Mouse (Mus musculus): ENCODE results near the gene 4932414N04Rik. TPM values are rescaled to one million over a fixed set of nuclear protein-coding genes. Genes with fewer than 3 reads are reported as not detected.
"Not testable (repeated sequence)": the region's sequence is repeated elsewhere in the genome, so short reads cannot be mapped to it uniquely, and the experiment has no call there.

The 4932414N04Rik gene
- polyA plus RNA-seq, 1 experiment from 2014 or later: not detected

- Histone ChIP-seq H3K27me3 (ENCODE audit: control insufficient read depth, insufficient read depth, low read length) (no peaks in the 10 kb centered on the region), H3K27ac (replicated peaks in 1 of 2; ENCODE audit: control insufficient read depth in 1 of 2, insufficient read depth in 1 of 2, low read depth in 2 of 2, low read length in 2 of 2) (no peak overlapping the region), H3K4me1 (ENCODE audit: control insufficient read depth in 2 of 2, insufficient read depth in 2 of 2, low read length in 2 of 2) (no peaks in the 10 kb centered on the region), H3K4me2 (ENCODE audit: low read length) (no peak overlapping the region), H3K9me3 (ENCODE audit: control insufficient read depth, low read length) (no peaks in the 10 kb centered on the region), H3K9ac (ENCODE audit: low read length) (no peak overlapping the region), H3K36me3 (ENCODE audit: control insufficient read depth, insufficient read depth, low read length) (no peaks in the 10 kb centered on the region), H3K4me3 (ENCODE audit: control insufficient read depth in 1 of 2, insufficient read depth in 1 of 2, low read depth in 1 of 2, low read length in 2 of 2) (no peak overlapping the region)
- no peak for ATAC-seq (ENCODE audit: insufficient number of reproducible peaks, insufficient read depth, low FRiP score, low read depth)
- WGBS: 75% methylated on average over 6 of the region's 6 CpGs
Measured at GRCm38 (mm10) chr2:68767186-68767890, 111.1 kb downstream of the 4932414N04Rik start.

GRCm38 (mm10) chr2:68782268-68783132, 126.2 kb downstream of the 4932414N04Rik start:
- Histone ChIP-seq H3K9ac (ENCODE audit: low read length) (peak overlapping the region; percentile 54), H3K27me3 (ENCODE audit: control insufficient read depth, insufficient read depth, low read length) (no peaks in the 10 kb centered on the region), H3K4me3 (ENCODE audit: control insufficient read depth in 1 of 2, insufficient read depth in 1 of 2, low read depth in 1 of 2, low read length in 2 of 2) (peak overlapping the region; percentile 38 to 41), H3K27ac (replicated peaks in 1 of 2; ENCODE audit: control insufficient read depth in 1 of 2, insufficient read depth in 1 of 2, low read depth in 2 of 2, low read length in 2 of 2) (peak overlapping the region; percentile 67 to 85), H3K9me3 (ENCODE audit: control insufficient read depth, low read length) (no peaks in the 10 kb centered on the region), H3K4me2 (ENCODE audit: low read length) (peak overlapping the region; percentile 72), H3K36me3 (ENCODE audit: control insufficient read depth, insufficient read depth, low read length) (no peaks in the 10 kb centered on the region), H3K4me1 (ENCODE audit: control insufficient read depth in 2 of 2, insufficient read depth in 2 of 2, low read length in 2 of 2) (peaks cover 12 to 20% of the 10 kb centered on the region in 2 experiments)
- peak; percentile 55; the same call in 1 of the 2 replicates for ATAC-seq (ENCODE audit: insufficient number of reproducible peaks, insufficient read depth, low FRiP score, low read depth)
- 13% methylated on average over 16 of the region's 16 CpGs for WGBS

GRCm38 (mm10) chr2:68783664-68784063, 127.4 kb downstream of the 4932414N04Rik start:
- not testable (repeated sequence) for H3K4me2 ChIP-seq (ENCODE audit: low read length); ATAC-seq (ENCODE audit: insufficient number of reproducible peaks, insufficient read depth, low FRiP score, low read depth); H3K4me3 ChIP-seq (ENCODE audit: control insufficient read depth in 1 of 2, insufficient read depth in 1 of 2, low read depth in 1 of 2, low read length in 2 of 2); H3K9ac ChIP-seq (ENCODE audit: low read length); H3K36me3 ChIP-seq (ENCODE audit: control insufficient read depth, insufficient read depth, low read length); H3K9me3 ChIP-seq (ENCODE audit: control insufficient read depth, low read length); H3K27ac ChIP-seq (replicated peaks in 1 of 2; ENCODE audit: control insufficient read depth in 1 of 2, insufficient read depth in 1 of 2, low read depth in 2 of 2, low read length in 2 of 2); H3K27me3 ChIP-seq (ENCODE audit: control insufficient read depth, insufficient read depth, low read length)
- WGBS: 93% methylated on average over 8 of the region's 8 CpGs
- H3K4me1 ChIP-seq (ENCODE audit: control insufficient read depth in 2 of 2, insufficient read depth in 2 of 2, low read length in 2 of 2): peaks cover 15 to 25% of the 10 kb centered on the region in 2 experiments

- WGBS: 35% methylated on average over 5 of the region's 5 CpGs
- H3K9ac ChIP-seq (ENCODE audit: low read length): no peak overlapping the region
- no peak for ATAC-seq (ENCODE audit: insufficient number of reproducible peaks, insufficient read depth, low FRiP score, low read depth)
- no peaks in the 10 kb centered on the region for H3K9me3 ChIP-seq (ENCODE audit: control insufficient read depth, low read length)
- H3K27me3 ChIP-seq (ENCODE audit: control insufficient read depth, insufficient read depth, low read length): no peaks in the 10 kb centered on the region
- H3K4me3 ChIP-seq (ENCODE audit: control insufficient read depth in 1 of 2, insufficient read depth in 1 of 2, low read depth in 1 of 2, low read length in 2 of 2): no peak overlapping the region
- no peak overlapping the region for H3K4me2 ChIP-seq (ENCODE audit: low read length)
- H3K4me1 ChIP-seq (ENCODE audit: control insufficient read depth in 2 of 2, insufficient read depth in 2 of 2, low read length in 2 of 2): peaks cover 15 to 29% of the 10 kb centered on the region in 2 experiments
- H3K27ac ChIP-seq (replicated peaks in 1 of 2; ENCODE audit: control insufficient read depth in 1 of 2, insufficient read depth in 1 of 2, low read depth in 2 of 2, low read length in 2 of 2): no peak overlapping the region
- no peaks in the 10 kb centered on the region for H3K36me3 ChIP-seq (ENCODE audit: control insufficient read depth, insufficient read depth, low read length)
Measured at GRCm38 (mm10) chr2:68784710-68785427, 128.6 kb downstream of the 4932414N04Rik start.

GRCm38 (mm10) chr2:68787161-68787675, 130.9 kb downstream of the 4932414N04Rik start:
- Histone ChIP-seq H3K27me3 (ENCODE audit: control insufficient read depth, insufficient read depth, low read length) (no peaks in the 10 kb centered on the region), H3K4me1 (ENCODE audit: control insufficient read depth in 2 of 2, insufficient read depth in 2 of 2, low read length in 2 of 2) (peaks cover 13 to 29% of the 10 kb centered on the region in 2 experiments), H3K36me3 (ENCODE audit: control insufficient read depth, insufficient read depth, low read length) (no peaks in the 10 kb centered on the region), H3K27ac (replicated peaks in 1 of 2; ENCODE audit: control insufficient read depth in 1 of 2, insufficient read depth in 1 of 2, low read depth in 2 of 2, low read length in 2 of 2) (peak overlapping the region; percentile 46 to 67), H3K9me3 (ENCODE audit: control insufficient read depth, low read length) (no peaks in the 10 kb centered on the region), H3K9ac (ENCODE audit: low read length) (no peak overlapping the region), H3K4me2 (ENCODE audit: low read length) (peak overlapping the region; percentile 14; the same call in 1 of the 2 replicates), H3K4me3 (ENCODE audit: control insufficient read depth in 1 of 2, insufficient read depth in 1 of 2, low read depth in 1 of 2, low read length in 2 of 2) (no peak overlapping the region)
- 6% methylated on average over 3 of the region's 3 CpGs for WGBS
- 0 out of 2 replicates have a peak, but pooled peaks have one; percentile 63 for ATAC-seq (ENCODE audit: insufficient number of reproducible peaks, insufficient read depth, low FRiP score, low read depth)

- no peak for ATAC-seq (ENCODE audit: insufficient number of reproducible peaks, insufficient read depth, low FRiP score, low read depth)
- 50% methylated on average over 5 of the region's 5 CpGs for WGBS
- H3K9me3 ChIP-seq (ENCODE audit: control insufficient read depth, low read length): no peaks in the 10 kb centered on the region
Measured at GRCm38 (mm10) chr2:68792296-68792695, 136.0 kb downstream of the 4932414N04Rik start.

GRCm38 (mm10) chr2:68793472-68793871, 137.2 kb downstream of the 4932414N04Rik start:
- no peak overlapping the region for H3K27ac ChIP-seq (replicated peaks in 1 of 2; ENCODE audit: control insufficient read depth in 1 of 2, insufficient read depth in 1 of 2, low read depth in 2 of 2, low read length in 2 of 2)
- peaks cover 2 to 5% of the 10 kb centered on the region in 2 experiments; a peak in 3 of 4 replicates for H3K4me1 ChIP-seq (ENCODE audit: control insufficient read depth in 2 of 2, insufficient read depth in 2 of 2, low read length in 2 of 2)
- H3K9me3 ChIP-seq (ENCODE audit: control insufficient read depth, low read length): no peaks in the 10 kb centered on the region
- no peak overlapping the region for H3K4me2 ChIP-seq (ENCODE audit: low read length)
- no peaks in the 10 kb centered on the region for H3K36me3 ChIP-seq (ENCODE audit: control insufficient read depth, insufficient read depth, low read length)
- H3K27me3 ChIP-seq (ENCODE audit: control insufficient read depth, insufficient read depth, low read length): no peaks in the 10 kb centered on the region
- H3K4me3 ChIP-seq (ENCODE audit: control insufficient read depth in 1 of 2, insufficient read depth in 1 of 2, low read depth in 1 of 2, low read length in 2 of 2): no peak overlapping the region
- 63% methylated on average over 1 of the region's 1 CpGs for WGBS
- no peak overlapping the region for H3K9ac ChIP-seq (ENCODE audit: low read length)
- no peak for ATAC-seq (ENCODE audit: insufficient number of reproducible peaks, insufficient read depth, low FRiP score, low read depth)

More at GRCm38 (mm10) chr2:68792296-68792695, 136.0 kb downstream of the 4932414N04Rik start:
- Histone ChIP-seq H3K27ac (replicated peaks in 1 of 2; ENCODE audit: control insufficient read depth in 1 of 2, insufficient read depth in 1 of 2, low read depth in 2 of 2, low read length in 2 of 2) (no peak overlapping the region), H3K4me1 (ENCODE audit: control insufficient read depth in 2 of 2, insufficient read depth in 2 of 2, low read length in 2 of 2) (peaks cover 7 to 11% of the 10 kb centered on the region in 2 experiments), H3K9ac (ENCODE audit: low read length) (no peak overlapping the region), H3K27me3 (ENCODE audit: control insufficient read depth, insufficient read depth, low read length) (no peaks in the 10 kb centered on the region), H3K36me3 (ENCODE audit: control insufficient read depth, insufficient read depth, low read length) (no peaks in the 10 kb centered on the region), H3K4me3 (ENCODE audit: control insufficient read depth in 1 of 2, insufficient read depth in 1 of 2, low read depth in 1 of 2, low read length in 2 of 2) (no peak overlapping the region), H3K4me2 (ENCODE audit: low read length) (no peak overlapping the region)
